Mouse (Mus musculus) megakaryocyte, embryonic 14.5 days (primary cell): Measurements from ENCODE around the gene Dst.

Experiments
- FLI1 ChIP-seq: IDR thresholded peaks from 2 replicates; pipeline ENCODE4 v1.6.1; 2012; ENCODE audit warnings: low read length, inconsistent platforms, mixed read lengths
- GATA1 ChIP-seq: IDR thresholded peaks from 3 replicates; pipeline ENCODE4 v1.6.1; 2012; ENCODE audit warnings: mixed read lengths, low read length, inconsistent platforms, borderline replicate concordance

DNA sequence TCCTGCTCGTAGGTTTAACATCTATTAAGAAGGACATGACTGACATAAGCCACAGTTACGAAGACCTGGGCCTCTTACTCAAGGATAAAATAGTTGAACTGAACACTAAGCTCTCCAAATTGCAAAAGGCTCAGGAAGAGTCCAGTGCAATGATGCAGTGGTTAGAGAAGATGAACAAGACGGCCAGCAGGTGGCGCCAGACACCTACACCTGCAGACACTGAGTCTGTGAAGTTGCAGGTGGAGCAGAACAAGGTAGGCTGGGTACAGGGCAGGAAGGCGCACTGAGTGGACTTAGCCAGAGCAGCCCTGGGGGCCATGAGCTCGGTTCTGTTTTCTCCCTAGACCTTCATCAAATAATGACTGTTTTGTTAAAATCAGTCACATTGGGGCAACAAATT, 310.3 kb downstream of the Dst start:
- TF ChIP-seq GATA1 = no peak
- no peak for TF ChIP-seq FLI1
